Mouse (Mus musculus) adrenal gland (tissue): ENCODE results near the gene Syngap1.

Source experiments
- intact Hi-C: fragments of 180-260 bp; cut with DNase I; formaldehyde crosslinking; loops from one replicate; pipeline ENCODE4 v1.15.1; 2025
- microRNA-seq, 2 experiments: library from miRNA; unstranded; fragments of <30 nt; microRNA quantifications; one replicate each; pipeline ENCODE4; 2019

The Syngap1 gene

DNA sequence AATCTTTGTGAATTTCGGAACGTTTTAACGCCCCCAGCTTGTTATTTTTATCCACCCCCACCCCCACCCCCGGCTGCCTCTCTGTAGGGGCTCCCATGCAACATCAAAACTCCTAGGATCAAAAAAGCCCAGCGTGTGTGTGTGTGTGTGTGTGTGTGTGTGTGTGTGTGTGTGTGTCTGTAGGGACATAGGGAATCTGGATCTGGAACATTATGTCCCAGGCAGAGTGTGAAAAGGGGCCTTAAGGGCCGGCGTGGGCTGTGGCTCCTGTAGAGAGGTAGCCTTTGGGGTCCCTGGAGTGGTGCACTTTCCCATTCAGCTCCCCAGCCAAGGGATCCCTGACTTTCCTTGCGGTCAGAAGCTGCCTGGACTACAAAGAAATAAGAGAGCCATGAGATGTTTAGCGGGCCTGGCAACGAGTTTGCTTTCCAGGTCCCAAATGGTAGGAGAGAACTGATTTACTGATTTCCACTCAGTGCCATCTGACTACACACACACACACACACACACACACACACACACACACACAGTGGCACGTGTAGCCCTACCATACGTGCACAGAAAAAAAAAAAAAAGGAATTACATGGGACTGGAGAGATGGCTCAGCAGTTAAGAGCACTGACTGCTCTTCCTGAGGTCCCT is 77.6 kb downstream of the Syngap1 start:
- intact Hi-C loops = no loop called here

DNA sequence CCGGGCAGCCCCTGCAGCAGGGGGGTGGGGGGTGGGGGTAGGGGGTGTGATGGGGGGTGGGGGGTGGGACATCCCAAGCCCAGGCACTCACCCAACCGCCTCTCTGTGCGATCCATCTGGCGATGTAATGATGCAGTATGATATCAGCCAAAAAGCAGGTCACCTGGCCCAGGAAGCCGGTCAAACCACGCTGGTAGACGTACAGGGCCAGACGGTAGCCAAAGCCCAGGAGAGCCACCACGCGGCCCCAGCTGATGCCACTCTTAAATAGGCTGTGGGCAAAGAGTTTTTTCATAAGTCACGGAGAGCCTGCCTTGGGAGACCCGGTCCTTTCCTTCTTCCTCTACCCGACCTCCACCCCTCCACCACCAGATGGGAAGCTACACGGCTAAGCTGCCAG is 80.0 kb downstream of the Syngap1 start:
- intact Hi-C loops = no loop called here

- intact Hi-C loops = no loop called here
Measured at GRCm38 (mm10) chr17:27021736-27022135, 80.7 kb downstream of the Syngap1 start.

Small RNA genes lying within 50 kb of the gene (microRNA-seq; reads per million reads assigned to microRNA genes)
- gene Gm27775 (0 reads per million in 2 experiments), gene Mir3083 (0.46 to 0.86 reads per million in 2 experiments), gene Mir6968 (1.5 to 7.8 reads per million in 2 experiments)
